Mouse (Mus musculus) lung, adult 2 months (tissue): ENCODE measurements at regions not wholly inside any gene's neighbourhood (a gene's known extent, or its start where the extent isn't known, plus 50 kb on each side); places are given as distances from the start of the nearest gene placed in this dataset.
A peak's percentile ranks its signal among the peaks of the same experiment; 100 is the strongest.
"Not testable (repeated sequence)": the region's sequence is repeated elsewhere in the genome, so short reads cannot be mapped to it uniquely, and the experiment has no call there.

ENCODE experiments used
- DNase-seq: peaks from one replicate; pipeline ENCODE4 v3.0.0; 2022
- H3K4me1 ChIP-seq: fragments of 200-500 bp; 2 replicates; pipeline ENCODE4 v1.6.1; 2011; ENCODE audit warnings: low read length; ENCODE audit not compliant: control insufficient read depth, insufficient read depth
- H3K4me3 ChIP-seq: fragments of 200-500 bp; replicated peaks from 2 replicates; pipeline ENCODE3; 2011; ENCODE audit warnings: low read depth, mild to moderate bottlenecking, control low read depth, low read length; ENCODE audit errors: extremely low read depth
- CTCF ChIP-seq: fragments of 200-500 bp; IDR thresholded peaks from 2 replicates; pipeline ENCODE4 v1.5.1; 2011; ENCODE audit warnings: mild to moderate bottlenecking, low read length, control low read depth; ENCODE audit not compliant: insufficient read depth
- POLR2A ChIP-seq: fragments of 200-500 bp; IDR thresholded peaks from 2 replicates; pipeline ENCODE4 v1.6.1; 2011; ENCODE audit warnings: low read depth, mild to moderate bottlenecking, control low read depth, low read length, borderline replicate concordance; ENCODE audit errors: extremely low read depth
- whole genome bisulfite sequencing: fragments of 180-500 bp; shearing (Covaris S2); methylation state at CpG from one replicate; pipeline ENCODE4 v1.1.7; 2018; 5-methylcytosine and 5-hydroxymethylcytosine counted together

GRCm38 (mm10) chr17:14144082-14144481 is 60.0 kb downstream of the Dact2 start:
- 58% methylated on average over 7 of the region's 7 CpGs for WGBS
- no peak for TF ChIP-seq POLR2A
- TF ChIP-seq CTCF: no peak
- no peak overlapping the region for H3K4me3 ChIP-seq
- H3K4me1 ChIP-seq: no peaks in the 10 kb centered on the region
- no peak for DNase-seq

- no peak for DNase-seq
Observed at GRCm38 (mm10) chr17:14141669-14142068, 62.4 kb downstream of the Dact2 start.

GRCm38 (mm10) chr17:14140266-14140665 is 63.8 kb downstream of the Dact2 start:
- Histone ChIP-seq H3K4me3 (no peak overlapping the region), H3K4me1 (no peaks in the 10 kb centered on the region)
- WGBS: 38% methylated on average over 2 of the region's 2 CpGs
- DNase-seq: peak; percentile 10
- TF ChIP-seq POLR2A (no peak), CTCF (no peak)

More at GRCm38 (mm10) chr17:14141669-14142068, 62.4 kb downstream of the Dact2 start:
- H3K4me3 ChIP-seq: no peak overlapping the region
- no peak for TF ChIP-seq POLR2A
- no peak for TF ChIP-seq CTCF
- 77% methylated on average over 5 of the region's 5 CpGs for WGBS
- no peaks in the 10 kb centered on the region for H3K4me1 ChIP-seq

GRCm38 (mm10) chr17:14138941-14139340 is 65.2 kb downstream of the Dact2 start:
- no peaks in the 10 kb centered on the region for H3K4me1 ChIP-seq
- TF ChIP-seq POLR2A (no peak), CTCF (no peak)
- WGBS: 58% methylated on average over 5 of the region's 5 CpGs
- H3K4me3 ChIP-seq: no peak overlapping the region
- no peak for DNase-seq

GRCm38 (mm10) chr17:14136702-14137315 is 67.3 kb downstream of the Dact2 start:
- DNase-seq: peak; percentile 14
- WGBS: 67% methylated on average over 6 of the region's 6 CpGs

GRCm38 (mm10) chr17:14134604-14135003 is 69.5 kb downstream of the Dact2 start:
- Histone ChIP-seq H3K4me1 (no peaks in the 10 kb centered on the region), H3K4me3 (no peak overlapping the region)
- DNase-seq: no peak
- WGBS: 61% methylated on average over 3 of the region's 3 CpGs
- TF ChIP-seq POLR2A (no peak), CTCF (no peak)

More at GRCm38 (mm10) chr17:14136702-14137315, 67.3 kb downstream of the Dact2 start:
- no peaks in the 10 kb centered on the region for H3K4me1 ChIP-seq
- no peak overlapping the region for H3K4me3 ChIP-seq
- TF ChIP-seq POLR2A: no peak
- no peak for TF ChIP-seq CTCF

- 61% methylated on average over 2 of the region's 2 CpGs for WGBS
- no peak overlapping the region for H3K4me3 ChIP-seq
- H3K4me1 ChIP-seq: no peaks in the 10 kb centered on the region
- no peak for TF ChIP-seq CTCF
- no peak for DNase-seq
Observed at GRCm38 (mm10) chr17:14133986-14134385, 70.1 kb downstream of the Dact2 start.

GRCm38 (mm10) chr17:14127031-14127430 is 67.7 kb upstream of the Gm7358 start:
- TF ChIP-seq CTCF: 0 out of 2 replicates have a peak, but pooled peaks have one; percentile 10
- 19% methylated on average over 2 of the region's 2 CpGs for WGBS
- H3K4me3 ChIP-seq, DNase-seq, H3K4me1 ChIP-seq: not testable (repeated sequence)

- TF ChIP-seq POLR2A (no peak), CTCF (no peak)
- Histone ChIP-seq H3K4me1 (no peaks in the 10 kb centered on the region), H3K4me3 (no peak overlapping the region)
- DNase-seq: no peak
- WGBS: 48% methylated on average over 3 of the region's 3 CpGs
Observed at GRCm38 (mm10) chr17:14118863-14119262, 59.5 kb upstream of the Gm7358 start.

- H3K4me3 ChIP-seq: no peak overlapping the region
- DNase-seq: no peak
- 68% methylated on average over 2 of the region's 2 CpGs for WGBS
- no peak for TF ChIP-seq CTCF
- TF ChIP-seq POLR2A: no peak
- no peaks in the 10 kb centered on the region for H3K4me1 ChIP-seq
Observed at GRCm38 (mm10) chr17:14116223-14116622, 56.9 kb upstream of the Gm7358 start.
